Mouse (Mus musculus): ENCODE results near the gene Ccdc92. TPM values are rescaled to one million over a fixed set of nuclear protein-coding genes. Genes with fewer than 3 reads are reported as not detected.

The Ccdc92 gene
- polyA plus RNA-seq, 1 experiment from 2014 or later, result 7.5 TPM

DNA sequence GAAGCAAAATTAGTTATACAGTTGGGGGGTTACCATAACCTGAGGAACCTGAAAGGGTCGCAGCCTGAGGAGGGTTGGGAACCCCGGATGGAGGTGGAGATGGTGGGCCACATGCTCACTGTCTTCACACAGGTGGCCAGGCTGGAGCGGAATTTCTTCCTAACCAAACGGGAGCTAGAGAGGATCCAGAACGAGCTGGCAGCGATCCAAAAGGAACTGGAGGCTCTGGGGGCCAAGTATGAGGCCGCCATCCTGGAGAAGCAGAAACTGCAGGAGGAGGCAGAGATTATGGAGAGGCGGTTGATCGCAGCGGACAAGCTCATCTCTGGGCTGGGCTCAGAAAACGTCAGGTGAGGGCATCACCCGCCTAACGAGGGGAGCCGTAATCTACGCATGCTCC lies 45.2 kb downstream of the Ccdc92 start:
- no peak overlapping the region for H3K9ac ChIP-seq
- 68% methylated on average over 15 of the region's 15 CpGs for WGBS

DNA sequence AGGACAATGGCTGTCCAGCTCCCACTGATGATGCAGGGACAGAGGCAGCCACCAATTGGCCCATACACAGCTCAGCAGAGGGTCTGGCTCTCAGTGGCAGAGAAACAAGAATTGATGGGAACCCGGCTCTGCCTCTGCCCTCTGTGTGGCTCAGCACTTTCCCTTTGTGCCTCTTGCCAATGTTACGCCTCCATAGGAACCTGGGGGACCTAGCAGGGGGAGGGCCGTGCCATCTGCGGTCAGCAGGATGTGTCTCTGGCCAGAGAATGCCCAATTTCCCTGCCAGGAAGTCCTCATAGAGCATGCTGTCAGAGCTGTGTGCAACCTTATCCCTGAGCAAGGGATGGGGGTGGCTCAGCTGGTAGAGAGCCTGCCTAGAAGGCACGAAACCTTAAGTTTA lies 47.4 kb downstream of the Ccdc92 start:
- Histone ChIP-seq H3K27me3 (ENCODE audit: insufficient read depth, low read length) (no peaks in the 10 kb centered on the region), H3K9me3 (ENCODE audit: low read depth, low read length) (no peaks in the 10 kb centered on the region), H3K36me3 (ENCODE audit: insufficient read depth) (no peaks in the 10 kb centered on the region), H3K27ac (ENCODE audit: low read depth) (no peak overlapping the region), H3K4me3 (ENCODE audit: low read depth, low read length) (no peak overlapping the region), H3K4me2 (no peak overlapping the region), H3K9ac (no peak overlapping the region), H3K4me1 (ENCODE audit: insufficient read depth) (no peaks in the 10 kb centered on the region)
- no peak for TF ChIP-seq CTCF (IDR thresholded peaks at IDR 0.05; ENCODE audit: low read depth)
- WGBS, result 60% methylated on average over 5 of the region's 5 CpGs
- no peak for ATAC-seq (ENCODE audit: insufficient read depth)
- no peak for DNase-seq

More for the DNA sequence above, 45.2 kb downstream of the Ccdc92 start:
- no peaks in the 10 kb centered on the region for H3K4me1 ChIP-seq (ENCODE audit: insufficient read depth)
- H3K27ac ChIP-seq (ENCODE audit: low read depth), result no peak overlapping the region
- ATAC-seq (ENCODE audit: insufficient read depth), result no peak
- no peak overlapping the region for H3K4me3 ChIP-seq (ENCODE audit: low read depth, low read length)
- no peaks in the 10 kb centered on the region for H3K36me3 ChIP-seq (ENCODE audit: insufficient read depth)
- TF ChIP-seq CTCF (IDR thresholded peaks at IDR 0.05; ENCODE audit: low read depth), result no peak
- peak; percentile 34 for DNase-seq
- H3K9me3 ChIP-seq (ENCODE audit: low read depth, low read length), result no peaks in the 10 kb centered on the region
- H3K4me2 ChIP-seq, result no peak overlapping the region
- no peaks in the 10 kb centered on the region for H3K27me3 ChIP-seq (ENCODE audit: insufficient read depth, low read length)

DNA sequence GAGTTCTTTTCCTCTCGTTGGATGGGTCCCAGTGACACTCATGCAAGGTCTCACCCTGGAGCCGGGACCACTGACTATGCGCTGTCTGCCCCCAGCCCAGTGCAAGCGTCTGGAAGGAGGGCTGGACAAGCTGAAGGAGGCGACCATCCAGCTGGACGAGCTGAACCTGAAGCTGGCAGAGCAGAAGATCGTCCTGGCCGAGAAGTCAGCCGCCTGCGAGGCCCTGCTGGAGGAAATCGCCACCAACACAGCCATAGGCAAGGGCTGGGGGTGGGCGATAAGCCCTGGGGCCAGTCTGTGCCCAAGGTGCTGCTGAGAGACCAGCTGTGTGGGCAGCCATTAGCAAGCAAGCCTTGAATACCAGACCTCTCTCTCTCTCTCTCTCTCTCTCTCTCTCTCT lies 49.8 kb downstream of the Ccdc92 start:
- H3K27ac ChIP-seq (ENCODE audit: low read depth), result no peak overlapping the region
- DNase-seq (no peak), ATAC-seq (ENCODE audit: insufficient read depth) (no peak)
- H3K4me1 ChIP-seq (ENCODE audit: insufficient read depth), result no peaks in the 10 kb centered on the region
- 69% methylated on average over 12 of the region's 12 CpGs for WGBS
- no peaks in the 10 kb centered on the region for H3K27me3 ChIP-seq (ENCODE audit: insufficient read depth, low read length)
- no peaks in the 10 kb centered on the region for H3K9me3 ChIP-seq (ENCODE audit: low read depth, low read length)
- H3K36me3 ChIP-seq (ENCODE audit: insufficient read depth), result no peaks in the 10 kb centered on the region
- no peak overlapping the region for H3K4me3 ChIP-seq (ENCODE audit: low read depth, low read length)
- no peak overlapping the region for H3K4me2 ChIP-seq
- TF ChIP-seq CTCF (IDR thresholded peaks at IDR 0.05; ENCODE audit: low read depth), result no peak
- H3K9ac ChIP-seq, result no peak overlapping the region

- TF ChIP-seq CTCF (IDR thresholded peaks at IDR 0.05; ENCODE audit: low read depth), result no peak
- no peak overlapping the region for H3K4me3 ChIP-seq (ENCODE audit: low read depth, low read length)
These were observed 52.4 kb downstream of the Ccdc92 start for GRCm38 (mm10) chr5:124809708-124810366.

GRCm38 (mm10) chr5:124792112-124792511 lies 70.1 kb downstream of the Ccdc92 start:
- H3K9me3 ChIP-seq (ENCODE audit: low read depth, low read length), result no peaks in the 10 kb centered on the region
- no peak overlapping the region for H3K27ac ChIP-seq (ENCODE audit: low read depth)
- 77% methylated on average over 7 of the region's 7 CpGs for WGBS
- no peaks in the 10 kb centered on the region for H3K36me3 ChIP-seq (ENCODE audit: insufficient read depth)
- H3K9ac ChIP-seq, result no peak overlapping the region
- no peaks in the 10 kb centered on the region for H3K4me1 ChIP-seq (ENCODE audit: insufficient read depth)
- ATAC-seq (ENCODE audit: insufficient read depth) (no peak), DNase-seq (no peak)
- no peak for TF ChIP-seq CTCF (IDR thresholded peaks at IDR 0.05; ENCODE audit: low read depth)
- H3K4me2 ChIP-seq, result no peak overlapping the region
- no peaks in the 10 kb centered on the region for H3K27me3 ChIP-seq (ENCODE audit: insufficient read depth, low read length)
- H3K4me3 ChIP-seq (ENCODE audit: low read depth, low read length), result no peak overlapping the region

More at GRCm38 (mm10) chr5:124809708-124810366, 52.4 kb downstream of the Ccdc92 start:
- Histone ChIP-seq H3K9me3 (ENCODE audit: low read depth, low read length) (no peaks in the 10 kb centered on the region), H3K9ac (no peak overlapping the region), H3K4me2 (no peak overlapping the region), H3K27me3 (ENCODE audit: insufficient read depth, low read length) (no peaks in the 10 kb centered on the region), H3K4me1 (ENCODE audit: insufficient read depth) (no peaks in the 10 kb centered on the region), H3K36me3 (ENCODE audit: insufficient read depth) (no peaks in the 10 kb centered on the region), H3K27ac (ENCODE audit: low read depth) (no peak overlapping the region)
- no peak for ATAC-seq (ENCODE audit: insufficient read depth)
- WGBS, result 70% methylated on average over 4 of the region's 4 CpGs
- peak; percentile 13 for DNase-seq

DNA sequence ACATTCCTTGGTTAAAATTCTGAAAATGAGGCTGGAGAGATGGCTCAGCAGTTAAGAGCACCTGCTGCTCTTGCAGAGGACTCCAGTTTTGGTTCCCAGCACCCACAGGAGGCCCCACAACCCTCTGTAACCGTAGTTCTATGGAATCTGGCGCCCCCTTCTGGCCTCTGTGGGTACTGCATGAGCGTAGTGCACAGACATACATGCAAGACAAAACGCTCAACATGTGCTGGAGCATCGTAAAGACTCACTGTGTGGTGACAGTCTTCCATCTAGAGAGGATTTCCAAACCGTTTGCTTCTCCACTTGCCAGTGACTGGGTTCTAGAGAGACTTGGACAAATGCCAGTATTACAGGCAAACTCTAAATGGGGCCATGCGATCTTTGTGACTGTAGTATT lies 76.6 kb downstream of the Ccdc92 start:
- WGBS, result 82% methylated on average over 7 of the region's 7 CpGs
- no peak for DNase-seq
- H3K9me3 ChIP-seq (ENCODE audit: low read depth, low read length), result no peaks in the 10 kb centered on the region; the same call in 1 of the 2 replicates
- no peak overlapping the region for H3K27ac ChIP-seq (ENCODE audit: low read depth)
- no peaks in the 10 kb centered on the region for H3K27me3 ChIP-seq (ENCODE audit: insufficient read depth, low read length)
- no peaks in the 10 kb centered on the region for H3K36me3 ChIP-seq (ENCODE audit: insufficient read depth)
- H3K4me3 ChIP-seq (ENCODE audit: low read depth, low read length), result no peak overlapping the region
- no peaks in the 10 kb centered on the region for H3K4me1 ChIP-seq (ENCODE audit: insufficient read depth)
- peak; percentile 54 for TF ChIP-seq CTCF (IDR thresholded peaks at IDR 0.05; ENCODE audit: low read depth)
- H3K4me2 ChIP-seq, result no peak overlapping the region
- no peak overlapping the region for H3K9ac ChIP-seq
- ATAC-seq (ENCODE audit: insufficient read depth), result no peak

Other genes with a start within 250 kb of the Ccdc92 start
- 41.6 and 47.0 TPM in 2 replicates for gene Atp6v0a2, start 233.8 kb downstream of the Ccdc92 start, polyA plus RNA-seq (2014; fragmentation: Nextera tagmentation; extraction: Ambion mirVana)
- gene Dnah10, start 137.3 kb downstream of the Ccdc92 start, polyA plus RNA-seq (2014; fragmentation: Nextera tagmentation; extraction: Ambion mirVana), result 0.05 and 0.07 TPM in 2 replicates
- 90.7 and 98.9 TPM in 2 replicates for gene Zfp664, start 267 bp upstream of the Ccdc92 start, polyA plus RNA-seq (2014; fragmentation: Nextera tagmentation; extraction: Ambion mirVana)
- 7.4 and 9.3 TPM in 2 replicates for gene Rflna, start 140.8 kb upstream of the Ccdc92 start, polyA plus RNA-seq (2014; fragmentation: Nextera tagmentation; extraction: Ambion mirVana)

All from lung, embryonic 14.5 days (tissue).